Mouse (Mus musculus) cerebellum, adult 2 months (tissue): Measurements from ENCODE around the gene Tmem136.

ENCODE experiments used
- CTCF ChIP-seq: fragments of 200-500 bp; IDR thresholded peaks from 2 replicates; pipeline ENCODE4 v1.5.1; 2011; ENCODE audit warnings: low read depth, mild to moderate bottlenecking, control low read depth, low read length, moderate library complexity, borderline replicate concordance; ENCODE audit not compliant: insufficient read depth
- POLR2A ChIP-seq: fragments of 200-500 bp; IDR thresholded peaks from 2 replicates; pipeline ENCODE4 v1.6.1; 2011; ENCODE audit warnings: low read length, control low read depth, borderline replicate concordance; ENCODE audit not compliant: insufficient read depth

DNA sequence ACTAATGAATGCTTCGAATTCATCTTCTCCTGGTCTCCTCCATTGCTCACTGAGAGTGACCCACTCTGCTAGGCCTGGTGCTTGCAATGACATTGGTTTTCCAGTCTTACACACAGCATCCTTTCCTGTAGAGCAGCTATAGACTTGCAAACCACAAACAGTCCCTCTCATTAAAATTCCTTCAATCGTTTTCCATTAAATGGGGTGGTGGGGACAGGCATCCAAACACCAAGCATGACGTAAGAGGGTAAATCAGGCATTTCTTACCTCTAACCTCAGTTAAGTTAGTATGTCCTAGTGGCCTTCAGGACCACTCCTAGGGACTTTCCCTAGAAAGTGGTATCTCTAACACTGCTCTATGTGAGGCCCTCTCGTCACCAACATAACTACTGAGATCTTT lies 51.1 kb downstream of the Tmem136 start:
- TF ChIP-seq POLR2A = no peak
- TF ChIP-seq CTCF = no peak
